Comparison of ENCODE assay signal across 30 mouse cellular contexts in genomic region chr2:143089866-143090265, GRCm38 (mm10). TPM values are rescaled to one million over a fixed set of nuclear protein-coding genes. Genes with fewer than 3 reads are reported as not detected.
"Had no signal": no experiment of that assay in that cellular context is flagged by ENCODE, and none has a peak within 500 bp of the region (broad histone marks: within the 10 kb centered on the region; RNA-seq: fewer than 3 reads in every experiment).

No protein-coding gene starts in this region.

- ATAC-seq: forebrain, embryonic 13.5 days; forebrain, embryonic 14.5 days; forebrain, embryonic 15.5 days; forebrain, embryonic 16.5 days; forebrain, postnatal 0 days had no signal

- H3K4me2 ChIP-seq: embryonic facial prominence, embryonic 12.5 days; embryonic facial prominence, embryonic 13.5 days; embryonic facial prominence, embryonic 15.5 days; forebrain, embryonic 12.5 days; forebrain, embryonic 13.5 days; forebrain, embryonic 15.5 days had no signal

- H3K36me3 ChIP-seq: embryonic facial prominence, embryonic 10.5 days; embryonic facial prominence, embryonic 12.5 days; embryonic facial prominence, embryonic 13.5 days; embryonic facial prominence, embryonic 15.5 days; forebrain, embryonic 10.5 days; forebrain, embryonic 12.5 days; forebrain, embryonic 15.5 days; heart, embryonic 10.5 days had no signal

- H3K4me1 ChIP-seq: embryonic facial prominence, embryonic 10.5 days; embryonic facial prominence, embryonic 12.5 days; forebrain, embryonic 12.5 days; forebrain, embryonic 13.5 days; heart, embryonic 10.5 days had no signal

- H3K27me3 ChIP-seq: embryonic facial prominence, embryonic 12.5 days; embryonic facial prominence, embryonic 13.5 days; embryonic facial prominence, embryonic 15.5 days; forebrain, embryonic 12.5 days; forebrain, embryonic 13.5 days; forebrain, embryonic 15.5 days had no signal

- DNase-seq: cerebellum, adult 9-10 months; cerebellum, adult 9-11 months; cerebellum, postnatal 10 days; cerebellum, postnatal 14 days; cerebellum, postnatal 25 days; cerebellum, postnatal 36 days; embryo, embryonic 11 days; forebrain, postnatal 0 days; gastrocnemius, adult 2 months; gastrocnemius, postnatal 10 days; gastrocnemius, postnatal 14 days; gastrocnemius, postnatal 25 days; gastrocnemius, postnatal 36 days; heart, adult 18-20 months; heart, adult 2 months had no signal

- H3K4me3 ChIP-seq: embryonic facial prominence, embryonic 10.5 days; embryonic facial prominence, embryonic 12.5 days; embryonic facial prominence, embryonic 13.5 days; embryonic facial prominence, embryonic 15.5 days; erythroblast, embryonic 14.5 days; forebrain, embryonic 10.5 days; forebrain, embryonic 12.5 days; forebrain, embryonic 13.5 days; forebrain, embryonic 15.5 days; gastrocnemius, adult 2 months; heart, adult 2 months; heart, embryonic 10.5 days had no signal

- H3K9me3 ChIP-seq: embryonic facial prominence, embryonic 10.5 days; embryonic facial prominence, embryonic 12.5 days; embryonic facial prominence, embryonic 13.5 days; embryonic facial prominence, embryonic 15.5 days; forebrain, embryonic 10.5 days; forebrain, embryonic 12.5 days; forebrain, embryonic 13.5 days; forebrain, embryonic 15.5 days; heart, embryonic 10.5 days had no signal

- H3K9ac ChIP-seq: embryonic facial prominence, embryonic 12.5 days; embryonic facial prominence, embryonic 13.5 days; embryonic facial prominence, embryonic 15.5 days; forebrain, embryonic 12.5 days; forebrain, embryonic 13.5 days; forebrain, embryonic 15.5 days; forebrain, postnatal 0 days had no signal

- H3K27ac ChIP-seq: embryonic facial prominence, embryonic 10.5 days; embryonic facial prominence, embryonic 12.5 days; embryonic facial prominence, embryonic 13.5 days; embryonic facial prominence, embryonic 15.5 days; forebrain, embryonic 10.5 days; forebrain, embryonic 12.5 days; forebrain, embryonic 13.5 days; forebrain, embryonic 15.5 days; gastrocnemius, adult 2 months; heart, adult 2 months; heart, embryonic 10.5 days had no signal

RNA-seq across cellular contexts. Expression of gene Otor, which starts 11.6 kb away (rescaled TPM):
- polyA plus RNA-seq: cortical plate, adult 2 months; erythroblast, embryonic 14.5 days; forebrain, postnatal 0 days; frontal cortex, adult 2 months; gonadal fat pad, adult 2 months; heart, adult 2 months had no signal
